Mouse (Mus musculus) mouse trophoblast stem cell (cell line): ENCODE measurements around the gene 4833420G17Rik.
"Not testable (repeated sequence)": the region's sequence is repeated elsewhere in the genome, so short reads cannot be mapped to it uniquely, and the experiment has no call there.

Source experiments
- in situ Hi-C, 2 experiments: fragments of 300-500 bp; cut with MseI, MboI; formaldehyde crosslinking; loops; 2 replicates in 1 of 2; 3 replicates in 1 of 2; pipeline ENCODE4 v1.15.1; 2025

4833420G17Rik gene

DNA sequence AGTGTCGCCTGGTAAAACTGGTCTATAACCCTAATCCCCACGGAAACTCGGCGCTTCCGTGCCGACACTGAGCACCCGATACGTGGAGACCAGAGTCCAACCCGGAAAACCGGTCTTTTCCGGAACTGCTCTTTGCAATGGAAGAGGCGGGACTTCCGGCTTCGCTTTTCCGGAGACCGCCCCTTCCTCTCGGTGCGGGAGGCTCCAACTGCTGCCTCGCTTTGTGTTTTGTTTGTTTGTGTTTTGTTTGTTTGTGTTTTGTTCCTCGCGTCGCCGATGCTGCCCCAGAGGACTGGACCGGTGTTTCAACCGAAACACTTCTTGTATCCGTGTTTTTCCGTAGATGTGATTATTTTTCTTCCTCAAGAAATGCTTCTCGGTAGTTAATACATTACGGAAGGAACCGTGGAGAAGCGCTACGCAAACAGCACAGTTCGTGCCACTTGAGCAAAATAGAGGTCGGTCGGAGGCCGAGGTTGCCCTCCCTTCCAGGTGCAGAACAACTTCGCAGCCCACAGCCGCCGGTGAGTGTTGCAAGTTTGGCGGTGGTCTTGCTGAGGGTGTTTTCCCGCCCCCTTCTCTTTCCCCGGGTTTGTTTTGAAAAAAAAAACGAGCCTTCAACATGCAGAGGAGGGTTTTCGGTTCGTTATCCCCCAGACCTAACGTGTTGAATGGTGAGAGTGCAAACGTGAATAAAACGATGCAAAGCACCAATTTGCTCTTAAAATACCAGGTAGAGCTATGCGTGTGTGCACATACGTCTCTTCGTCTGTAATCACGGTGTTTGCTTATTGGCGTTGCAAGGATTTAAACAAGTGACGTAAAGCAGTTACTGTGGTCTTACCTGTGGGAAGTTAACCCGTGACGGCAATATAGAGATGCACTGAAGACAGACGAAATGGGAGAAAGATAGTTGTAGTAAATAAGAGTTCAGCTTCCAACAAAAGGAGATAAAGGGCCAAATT, at the start of gene 4833420G17Rik:
Gene 4833420G17Rik, plus strand, starts transcription at position 173 of the 965 bp plus-strand sequence.
- in situ Hi-C loops: no loop called here

DNA sequence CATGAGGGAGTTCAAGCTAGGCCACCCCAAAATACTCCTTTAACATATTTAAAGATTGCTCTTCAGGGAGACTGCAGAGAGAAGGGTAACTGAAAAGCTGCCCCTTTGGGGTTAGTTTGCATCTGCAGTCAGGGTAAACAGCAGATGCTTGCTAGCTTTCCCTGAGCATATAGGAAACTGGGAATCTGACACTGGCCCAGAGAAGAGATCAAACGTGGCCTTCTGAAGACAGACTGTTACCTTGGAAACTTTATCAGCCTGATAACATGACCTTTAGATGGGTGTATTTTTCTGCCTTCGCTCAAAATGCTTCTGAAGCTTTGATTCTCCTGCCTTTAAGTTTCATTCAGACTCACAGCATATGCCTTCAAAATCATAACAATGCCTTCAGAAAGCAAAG, 49.5 kb upstream of the 4833420G17Rik start:
- in situ Hi-C loops: no loop called here

DNA sequence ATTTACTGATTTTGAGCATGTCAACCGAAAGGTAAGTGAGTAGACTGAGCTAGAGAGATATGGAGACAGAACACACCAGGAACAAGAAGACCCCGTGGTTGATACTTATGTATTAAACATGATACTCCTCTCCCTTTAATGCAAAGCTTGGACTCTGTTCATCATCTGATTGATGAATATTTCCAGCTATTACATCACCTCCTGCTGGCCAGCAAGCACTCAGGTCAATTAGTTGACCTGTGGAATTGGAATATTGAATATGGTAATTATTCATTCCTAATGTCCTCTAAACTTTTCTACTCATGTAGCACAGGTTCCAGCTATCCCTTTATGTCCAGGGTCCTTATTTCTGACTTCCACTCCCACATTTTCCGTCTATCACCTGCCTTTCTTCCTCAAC, 44.1 kb upstream of the 4833420G17Rik start:
- in situ Hi-C loops: no loop called here

DNA sequence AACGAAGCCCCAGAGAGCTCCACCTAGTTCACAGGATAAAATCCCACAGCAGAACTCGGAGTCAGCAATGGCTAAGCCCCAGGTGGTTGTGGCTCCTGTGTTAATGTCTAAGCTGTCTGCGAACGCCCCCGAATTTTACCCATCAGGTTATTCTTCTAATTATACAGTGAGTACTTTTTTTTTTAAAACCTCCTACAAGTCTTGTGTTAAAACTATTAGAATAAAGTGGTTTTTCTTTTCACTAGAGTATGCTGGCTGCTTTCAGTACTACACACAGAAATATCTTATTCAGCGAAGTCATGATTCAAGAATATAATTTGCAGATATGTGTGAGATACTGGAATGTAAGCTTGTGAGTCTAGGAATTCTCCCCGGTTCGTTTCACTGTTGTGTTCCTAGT, 32.4 kb upstream of the 4833420G17Rik start:
- in situ Hi-C loops: no loop called here

DNA sequence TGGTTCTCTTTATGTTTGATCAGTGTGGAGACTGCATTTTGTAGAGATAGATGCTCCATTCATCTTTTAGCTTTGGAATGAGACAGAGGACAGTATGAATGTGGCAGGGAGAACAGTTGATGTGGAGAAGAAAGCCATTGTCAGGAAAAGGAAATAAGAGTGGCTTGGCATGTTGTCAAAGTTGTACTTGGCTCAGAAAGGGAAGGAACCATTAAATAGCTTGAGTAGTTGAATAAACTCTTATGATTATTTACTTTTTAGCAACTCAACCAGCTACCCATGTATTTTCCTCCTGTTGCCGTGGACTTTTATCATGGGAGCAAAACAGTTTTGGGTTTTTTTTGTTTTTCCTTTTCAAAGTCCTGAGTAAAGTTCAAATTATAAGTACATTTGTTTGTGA, 30.5 kb upstream of the 4833420G17Rik start:
- in situ Hi-C loops: no loop called here

DNA sequence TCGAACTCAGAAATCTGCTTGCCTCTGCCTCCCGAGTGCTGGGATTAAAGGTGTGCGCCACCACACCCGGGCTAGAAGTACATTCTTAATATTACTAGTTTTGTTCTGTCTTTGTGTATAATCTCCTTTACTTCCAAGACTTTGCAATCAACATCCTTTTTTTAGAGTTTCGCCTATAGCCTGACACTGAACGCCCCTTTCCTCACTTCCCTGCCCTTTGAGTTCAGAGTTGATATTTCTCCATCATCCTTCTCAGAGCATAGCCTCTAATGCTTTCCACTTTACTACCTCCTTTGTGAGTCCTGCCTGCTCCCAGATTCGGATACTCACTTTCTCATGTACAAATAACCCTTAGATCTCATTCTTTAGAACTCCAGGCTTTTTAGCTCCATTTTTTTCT, 28.2 kb upstream of the 4833420G17Rik start:
- in situ Hi-C loops: no loop called here

DNA sequence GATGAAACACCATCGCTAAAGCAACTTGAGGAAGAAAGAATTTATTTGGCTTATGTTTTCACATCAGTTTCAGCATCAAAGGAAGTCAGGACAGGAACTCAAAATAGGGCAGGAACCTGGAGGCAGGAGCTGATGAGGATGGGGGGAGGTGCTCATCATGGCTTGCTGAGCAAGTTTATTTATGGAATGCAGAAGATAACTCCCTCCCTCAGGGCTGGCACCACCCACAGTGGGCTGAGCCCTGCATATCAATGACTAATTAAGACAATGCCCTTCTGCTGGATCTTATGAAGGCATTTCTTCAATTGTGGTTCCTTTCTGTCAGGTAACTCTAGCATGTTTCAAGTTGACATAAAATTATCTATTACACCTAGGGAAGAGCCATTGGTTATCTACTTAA, 20.3 kb upstream of the 4833420G17Rik start:
- in situ Hi-C loops: no loop called here

DNA sequence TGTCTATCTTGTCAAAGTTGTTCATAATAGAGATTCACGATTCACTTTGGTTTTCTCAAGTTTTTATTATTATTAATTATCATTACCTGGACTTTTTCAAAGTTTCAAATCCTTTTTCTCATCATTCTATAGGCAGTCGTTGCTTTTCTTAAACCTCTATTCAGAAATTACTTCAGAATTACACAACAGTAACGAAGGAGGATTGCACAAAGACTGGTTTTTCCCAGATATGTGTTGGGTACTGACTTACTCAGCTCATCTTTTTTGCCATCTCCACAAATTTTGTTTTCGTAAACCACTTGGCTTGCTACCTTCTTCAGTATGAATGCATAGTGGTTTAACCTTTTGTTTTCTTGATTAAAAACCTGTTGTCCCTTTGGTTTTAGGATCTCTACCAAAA, 9.0 kb upstream of the 4833420G17Rik start:
- in situ Hi-C loops: no loop called here

DNA sequence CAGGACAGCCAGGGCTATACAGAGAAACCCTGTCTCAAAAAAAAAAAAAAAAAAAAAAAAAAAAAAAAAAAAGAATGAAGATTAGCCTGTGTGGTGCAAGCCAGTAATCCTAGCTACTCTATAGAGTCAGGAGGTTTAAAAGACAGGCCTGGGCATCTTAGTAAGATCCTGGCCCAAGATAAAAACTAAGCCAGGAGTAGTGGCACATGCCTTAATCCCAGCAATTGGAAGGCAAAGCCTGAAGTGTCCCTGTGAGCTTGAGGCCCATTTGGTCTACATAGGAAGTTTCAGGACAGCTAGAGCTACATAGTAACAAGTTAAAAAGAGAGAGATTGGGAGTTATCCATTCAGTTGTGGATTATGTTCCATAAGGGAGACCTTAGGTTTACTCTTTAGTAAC, 7.5 kb upstream of the 4833420G17Rik start:
- in situ Hi-C loops: no loop called here

DNA sequence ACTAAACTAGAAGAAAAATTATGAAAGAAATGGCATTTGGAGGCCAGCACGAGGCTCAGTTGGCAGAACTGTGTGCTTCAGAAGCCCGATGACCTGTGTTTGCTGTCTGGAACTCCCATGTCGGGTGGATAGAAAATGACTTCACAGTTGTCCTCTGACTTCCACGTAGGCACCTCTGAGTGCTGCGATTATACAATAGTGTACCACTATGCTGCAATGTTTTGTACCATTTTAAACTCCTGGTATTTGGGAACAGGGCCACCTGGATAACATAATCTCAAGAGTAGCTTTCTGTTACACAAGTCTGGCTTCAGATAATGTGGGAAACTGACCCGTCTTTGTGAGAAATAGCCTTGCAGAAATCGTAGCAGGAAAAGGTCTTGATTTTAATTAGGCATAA, 6.2 kb upstream of the 4833420G17Rik start:
- in situ Hi-C loops: no loop called here

DNA sequence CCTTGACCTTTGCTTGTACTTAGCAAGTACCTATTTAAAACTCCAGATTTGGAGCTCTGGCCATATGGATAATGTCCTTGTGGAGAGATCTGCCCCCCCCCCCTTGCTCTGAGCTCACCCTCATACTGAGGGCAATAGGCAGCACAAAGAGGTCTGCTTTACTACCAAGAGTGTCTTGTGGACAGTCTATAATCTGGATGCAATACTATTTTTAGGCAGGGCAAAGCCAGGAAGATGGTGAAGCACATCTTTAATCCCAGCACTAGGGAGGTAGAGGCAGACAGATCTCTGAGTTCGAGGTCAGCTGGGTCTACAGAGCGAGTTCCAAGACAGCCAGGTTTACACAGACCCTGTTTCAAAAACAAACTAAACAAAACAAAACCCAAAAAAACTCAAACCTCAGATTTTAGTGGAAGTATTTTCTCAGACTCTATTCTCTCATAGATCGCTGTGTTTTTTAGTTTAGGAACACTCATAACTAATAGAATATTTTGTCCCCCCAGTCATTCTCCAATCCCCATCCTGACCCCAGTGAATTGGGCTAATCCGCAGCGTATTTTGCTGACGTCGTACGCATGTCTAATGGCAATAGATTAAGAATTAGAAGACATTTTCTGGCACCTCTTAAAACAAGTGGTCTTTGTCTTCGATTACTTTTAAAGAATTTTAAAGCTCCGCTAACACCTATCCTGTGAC, 520 bp upstream of the 4833420G17Rik start:
- in situ Hi-C loops: no loop called here

DNA sequence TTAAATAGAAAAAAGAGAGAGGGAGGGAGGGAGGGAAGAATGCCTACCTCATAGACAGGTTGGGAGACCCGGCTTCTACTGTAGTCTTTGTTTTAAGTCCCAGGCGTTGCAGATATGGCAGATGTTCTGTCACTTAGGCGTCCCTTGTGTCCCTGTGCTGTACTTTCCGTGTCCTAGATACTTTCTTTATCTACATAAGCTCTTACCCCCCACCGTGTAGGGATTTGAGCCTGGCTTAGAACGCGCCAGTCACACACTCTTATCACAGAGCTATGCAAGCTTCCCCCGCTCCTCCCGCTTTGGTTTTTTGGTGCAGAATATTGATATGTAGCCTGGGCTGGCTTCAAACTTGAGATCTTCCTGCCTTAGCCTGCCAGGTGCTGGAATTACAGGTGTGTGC, 14.1 kb downstream of the 4833420G17Rik start:
- in situ Hi-C loops: no loop called here

DNA sequence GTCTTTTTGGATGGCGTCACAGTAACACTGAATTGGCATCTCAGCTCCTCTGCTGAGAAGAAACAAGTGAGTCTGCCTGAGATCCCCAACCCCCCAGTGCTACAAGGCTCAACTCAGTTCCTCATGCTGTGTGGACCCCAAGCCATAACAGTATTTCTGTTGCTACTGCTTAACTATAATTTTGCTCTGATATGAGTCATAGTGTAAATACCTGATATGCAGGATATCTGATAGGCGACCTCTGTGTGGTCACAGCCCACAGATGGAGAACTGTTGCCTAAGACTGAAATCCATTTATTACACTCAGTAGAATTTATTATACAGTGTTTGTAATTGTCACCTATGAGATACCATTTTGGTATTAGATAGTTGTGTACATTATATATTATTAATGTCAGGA, 15.2 kb downstream of the 4833420G17Rik start:
- in situ Hi-C loops: no loop called here

DNA sequence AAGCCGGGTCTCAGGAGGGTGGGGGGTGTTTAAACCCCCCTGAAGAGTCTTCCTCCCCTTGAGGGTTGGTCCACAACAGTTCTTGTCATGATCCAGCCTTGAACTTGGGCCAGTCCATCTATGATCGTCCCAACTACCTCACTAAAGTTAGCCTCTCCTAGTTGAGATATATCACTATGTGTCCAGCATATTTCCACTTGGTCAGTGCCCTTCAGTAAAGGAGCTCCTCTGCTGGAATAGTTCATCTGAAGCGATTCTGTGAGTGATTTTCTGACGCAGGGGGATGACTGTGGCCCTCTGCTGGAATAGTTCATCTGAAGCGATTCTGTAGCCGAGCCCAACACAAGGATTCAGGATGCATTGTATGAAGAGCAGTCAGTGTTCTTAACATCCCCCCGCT, 24.8 kb downstream of the 4833420G17Rik start:
- in situ Hi-C loops: no loop called here

DNA sequence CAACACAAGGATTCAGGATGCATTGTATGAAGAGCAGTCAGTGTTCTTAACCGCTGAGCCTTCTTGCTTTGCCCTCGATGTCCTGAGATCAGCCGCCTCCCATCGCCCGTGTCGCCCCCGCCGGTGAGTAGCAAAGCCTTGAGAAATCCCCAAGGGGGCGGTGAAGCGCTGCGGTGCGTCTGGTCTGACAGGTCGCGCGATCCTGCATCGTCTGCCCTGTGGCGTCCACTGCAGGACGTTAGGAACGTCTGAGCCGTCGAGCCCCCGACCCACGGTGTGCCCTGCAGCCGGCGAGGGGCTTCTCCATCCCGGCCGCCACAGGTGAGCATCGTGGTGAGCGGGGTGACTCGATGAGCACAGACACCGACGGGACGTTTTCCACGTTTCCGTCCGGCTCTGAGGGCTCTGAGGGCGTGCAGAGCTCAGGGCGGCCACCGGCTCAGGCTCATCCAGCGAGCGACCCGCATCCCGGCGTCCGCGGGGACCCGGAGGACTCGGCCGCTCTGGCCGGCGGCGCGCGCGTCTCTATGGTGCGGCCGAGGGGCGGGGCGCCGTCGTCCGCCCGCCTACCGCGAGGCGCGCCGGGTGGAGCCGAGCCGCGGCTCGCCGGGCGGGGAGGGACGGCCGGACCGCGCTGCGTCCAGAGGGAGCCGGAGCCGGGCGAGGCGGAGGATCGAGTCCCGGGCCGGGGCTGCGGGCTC, 25.5 kb downstream of the 4833420G17Rik start, which contains the start of the genes Tmem267 and 3110070M22Rik:
Gene Tmem267, plus strand, starts transcription at position 160 of the 701 bp plus-strand sequence.
Gene 3110070M22Rik, minus strand, starts transcription at position 504 of the 701 bp plus-strand sequence.
- in situ Hi-C loops: no loop called here

DNA sequence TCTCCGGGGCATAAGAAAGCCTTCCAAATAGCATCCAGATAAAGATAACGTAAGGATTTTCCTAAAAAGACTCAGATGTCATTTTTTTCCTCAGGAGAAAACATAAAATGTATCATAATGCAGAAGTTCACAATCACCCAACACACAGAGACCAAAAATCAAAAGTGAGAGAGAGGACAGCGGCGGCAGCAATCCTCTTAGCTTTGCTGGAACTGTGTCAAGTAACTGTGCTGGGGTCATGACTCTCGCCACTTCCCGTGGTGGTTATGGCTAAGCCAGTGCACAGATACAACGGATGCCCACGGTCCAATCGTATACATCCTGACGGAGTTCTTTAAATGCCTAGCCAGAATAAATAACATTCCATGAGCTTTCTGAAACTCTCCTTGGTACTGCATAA, 29.5 kb downstream of the 4833420G17Rik start:
- in situ Hi-C loops: not testable (repeated sequence)

DNA sequence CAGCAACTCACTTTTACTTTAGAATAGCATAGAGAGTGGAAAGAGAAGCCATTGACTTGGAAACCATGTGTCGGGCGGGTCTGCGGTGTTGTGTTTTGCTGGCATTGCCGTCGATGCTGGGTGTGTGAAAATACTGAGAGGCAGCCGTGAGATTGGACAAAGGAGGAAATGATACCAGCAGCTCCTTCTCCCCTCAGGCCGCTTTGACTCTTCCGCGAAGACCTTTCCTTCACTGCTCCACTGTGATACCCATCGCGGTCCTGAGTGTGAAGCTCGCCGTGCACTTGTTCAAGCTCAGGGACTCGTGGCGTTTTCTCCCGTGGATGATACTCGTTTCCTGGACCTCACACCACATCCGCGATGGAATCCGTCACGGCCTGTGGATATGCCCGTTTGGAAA, 32.4 kb downstream of the 4833420G17Rik start:
- in situ Hi-C loops: not testable (repeated sequence)
